Mouse (Mus musculus) kidney, embryonic 16.5 days (tissue): ENCODE data around the gene Rhob. TPM values are rescaled to one million over a fixed set of nuclear protein-coding genes. Genes with fewer than 3 reads are reported as not detected.

Experiments
- ATAC-seq: fragments of 200-750 bp; cut with Nextera tagmentation; 2 replicates; pipeline ENCODE4 v1.8.0; 2017; ENCODE audit warnings: moderate TSS enrichment; ENCODE audit not compliant: low FRiP score, low TSS enrichment
- H3K27ac ChIP-seq: fragments of 300-500 bp; sonication (generic); 2 replicates; pipeline ENCODE4 v1.5.1; 2014; ENCODE audit warnings: low read length
- H3K27me3 ChIP-seq: fragments of 300-500 bp; sonication (generic); 2 replicates; pipeline ENCODE4 v1.6.1; 2014; ENCODE audit warnings: low read length, control low read depth, mixed read lengths; ENCODE audit not compliant: insufficient read depth
- H3K36me3 ChIP-seq: fragments of 300-500 bp; sonication (generic); 2 replicates; pipeline ENCODE4 v1.6.1; 2014; ENCODE audit warnings: low read length, control low read depth, mixed read lengths; ENCODE audit not compliant: insufficient read depth
- H3K4me1 ChIP-seq: fragments of 300-500 bp; sonication (generic); 2 replicates; pipeline ENCODE4 v1.6.1; 2014; ENCODE audit warnings: low read length, control low read depth, mixed read lengths; ENCODE audit not compliant: insufficient read depth
- H3K4me2 ChIP-seq: fragments of 300-500 bp; sonication (generic); replicated peaks from 2 replicates; pipeline ENCODE4 v1.6.1; 2014; ENCODE audit warnings: low read depth, low read length
- H3K4me3 ChIP-seq: fragments of 300-500 bp; sonication (generic); 2 replicates; pipeline ENCODE4 v1.5.1; 2014; ENCODE audit warnings: mild to moderate bottlenecking, low read length
- H3K9ac ChIP-seq: fragments of 300-500 bp; sonication (generic); replicated peaks from 2 replicates; pipeline ENCODE4 v1.6.1; 2014; ENCODE audit warnings: low read length
- H3K9me3 ChIP-seq: fragments of 300-500 bp; sonication (generic); 2 replicates; pipeline ENCODE4 v1.6.1; 2016; ENCODE audit warnings: low read length, control low read depth
- WGBS: fragments of 180-500 bp; shearing (Covaris S2); extraction: QIAGEN DNeasy Blood & Tissue Kit; methylation state at CpG from one replicate; pipeline ENCODE4 v1.1.7; 2014; 5-methylcytosine and 5-hydroxymethylcytosine counted together
- polyA plus RNA-seq: library from polyadenylated mRNA; unstranded; fragments of >200 nt; fragmentation: Nextera tagmentation; extraction: Ambion mirVana; gene quantifications from 2 replicates; pipeline ENCODE4 v1.2.1, GENCODE M21; 2015

Rhob gene
- polyA plus RNA-seq, 1 experiment from 2014 or later, result 39.8 TPM

DNA sequence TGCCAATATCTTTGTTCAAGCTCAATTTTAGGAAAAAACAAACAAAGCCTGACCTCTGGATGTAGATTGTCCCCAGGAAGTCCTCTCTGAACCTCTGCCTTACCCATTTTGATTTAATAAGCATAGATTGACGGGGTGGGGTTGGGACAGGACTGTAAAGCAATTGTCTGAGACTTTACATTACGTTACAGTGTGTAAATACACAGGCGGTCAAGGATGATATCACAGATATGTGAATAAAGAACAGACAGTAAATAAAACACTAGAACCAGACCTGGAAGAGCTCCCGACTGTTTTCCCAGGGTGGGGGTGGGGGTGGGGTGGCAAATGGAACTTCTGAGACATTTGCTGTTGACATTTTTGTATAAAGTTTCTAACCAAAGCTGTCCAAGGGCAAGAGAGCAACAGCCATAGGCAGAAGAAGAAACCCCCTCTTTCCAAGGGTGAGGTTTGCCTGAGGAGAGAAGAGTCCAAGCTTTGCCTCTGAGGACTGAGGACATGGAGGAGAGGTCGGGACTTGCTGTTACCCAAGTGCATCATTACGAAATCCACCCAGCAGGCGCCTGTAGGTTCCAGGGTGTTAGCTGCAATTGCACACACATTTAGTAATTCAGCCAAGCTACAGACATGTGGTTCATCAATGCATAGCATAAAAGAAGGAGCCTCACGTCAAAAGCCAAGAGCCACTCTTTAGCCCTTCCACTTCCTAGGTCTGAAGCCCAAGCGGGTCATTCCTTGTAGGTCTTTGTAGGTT is 7.3 kb upstream of the Rhob start:
- no peak overlapping the region for H3K4me2 ChIP-seq
- H3K4me1 ChIP-seq, result peaks cover 14% of the 10 kb centered on the region
- no peak for ATAC-seq
- no peak overlapping the region for H3K9ac ChIP-seq
- no peak overlapping the region for H3K27ac ChIP-seq
- no peaks in the 10 kb centered on the region for H3K9me3 ChIP-seq
- H3K27me3 ChIP-seq, result no peaks in the 10 kb centered on the region
- H3K4me3 ChIP-seq, result no peak overlapping the region
- 63% methylated on average over 9 of the region's 9 CpGs for WGBS
- no peaks in the 10 kb centered on the region for H3K36me3 ChIP-seq

DNA sequence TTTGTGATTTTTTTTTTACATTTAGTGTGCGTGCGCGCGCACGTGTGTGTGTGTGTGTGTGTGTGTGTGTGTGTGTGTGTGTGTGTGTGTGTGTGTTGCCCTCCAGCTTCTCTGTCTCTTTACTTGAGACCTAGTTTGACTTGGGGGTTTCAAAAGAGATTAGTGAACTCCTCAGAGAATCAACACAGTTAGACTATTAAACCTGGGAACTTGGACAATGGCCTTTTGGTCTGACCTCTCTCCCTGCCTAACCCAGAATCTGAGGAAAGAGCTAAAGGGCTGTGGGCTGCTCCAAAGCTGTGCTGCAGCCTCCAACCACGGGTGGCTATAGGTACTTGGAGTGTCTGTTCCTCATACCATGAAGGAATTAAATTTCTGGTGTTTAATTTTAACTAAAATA is 4.3 kb upstream of the Rhob start:
- peaks cover 15% of the 10 kb centered on the region for H3K4me1 ChIP-seq
- whole genome bisulfite sequencing, result 86% methylated on average over 6 of the region's 6 CpGs
- H3K9ac ChIP-seq, result no peak overlapping the region
- H3K9me3 ChIP-seq, result no peaks in the 10 kb centered on the region
- ATAC-seq, result no peak
- H3K4me3 ChIP-seq, result no peak overlapping the region
- H3K27ac ChIP-seq, result no peak overlapping the region
- no peak overlapping the region for H3K4me2 ChIP-seq
- H3K36me3 ChIP-seq, result no peaks in the 10 kb centered on the region
- no peaks in the 10 kb centered on the region for H3K27me3 ChIP-seq

GRCm38 (mm10) chr12:8502546-8502945 is 2.7 kb upstream of the Rhob start:
- H3K4me3 ChIP-seq, result no peak overlapping the region
- H3K4me2 ChIP-seq, result no peak overlapping the region
- H3K9ac ChIP-seq, result no peak overlapping the region
- H3K4me1 ChIP-seq, result peaks cover 23% of the 10 kb centered on the region
- no peak for ATAC-seq
- no peaks in the 10 kb centered on the region for H3K36me3 ChIP-seq
- H3K27ac ChIP-seq, result no peak overlapping the region
- H3K27me3 ChIP-seq, result no peaks in the 10 kb centered on the region
- 11% methylated on average over 6 of the region's 6 CpGs for WGBS
- H3K9me3 ChIP-seq, result no peaks in the 10 kb centered on the region

DNA sequence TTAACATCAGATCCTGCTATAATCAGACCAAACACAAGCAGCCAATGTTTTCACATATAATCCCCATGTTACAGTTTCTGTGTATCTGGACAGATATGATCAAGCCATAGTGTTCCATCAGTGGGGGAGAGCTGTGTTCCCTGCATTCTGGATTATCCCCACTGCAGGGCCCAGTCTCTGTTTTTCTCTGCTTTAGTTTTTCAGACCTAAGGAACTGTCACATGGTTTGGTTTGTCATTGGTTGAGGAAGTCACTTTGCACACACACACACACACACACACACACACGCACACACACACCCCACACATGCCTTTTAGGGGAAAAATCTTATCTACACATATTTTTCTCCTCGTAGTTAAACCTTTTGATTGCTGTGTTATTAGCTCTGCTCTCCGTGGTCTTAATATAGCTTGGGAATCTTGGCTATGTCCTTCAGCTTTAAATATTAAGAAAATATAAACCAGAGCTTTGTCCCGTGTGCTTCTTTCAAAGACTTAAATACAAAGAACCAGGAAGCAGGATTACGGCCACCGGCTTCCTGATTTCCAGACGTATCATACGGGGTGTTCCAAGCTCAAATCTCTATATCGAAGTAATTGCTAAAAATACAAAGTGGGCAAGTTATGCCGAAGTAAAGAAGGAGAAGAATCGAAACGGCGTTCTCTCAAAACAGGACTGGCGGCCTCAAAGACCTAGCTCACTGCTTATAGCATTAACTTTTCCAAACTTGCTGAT is 1.9 kb upstream of the Rhob start:
- H3K4me1 ChIP-seq, result peaks cover 30% of the 10 kb centered on the region
- no peak overlapping the region for H3K4me2 ChIP-seq
- H3K4me3 ChIP-seq, result no peak overlapping the region
- no peak for ATAC-seq
- H3K27ac ChIP-seq, result peak overlapping the region; percentile 29; the same call in 1 of the 2 replicates
- WGBS, result 75% methylated on average over 14 of the region's 14 CpGs
- H3K9ac ChIP-seq, result no peak overlapping the region; the same call in 1 of the 2 replicates
- no peaks in the 10 kb centered on the region for H3K36me3 ChIP-seq
- no peaks in the 10 kb centered on the region for H3K27me3 ChIP-seq
- H3K9me3 ChIP-seq, result no peaks in the 10 kb centered on the region

- no peak for ATAC-seq
- Histone ChIP-seq H3K4me2 (peak overlapping the region; percentile 83), H3K27me3 (no peaks in the 10 kb centered on the region)
Observed at GRCm38 (mm10) chr12:8500597-8501570, 1.1 kb upstream of the Rhob start.

GRCm38 (mm10) chr12:8499001-8499870 is 573 bp downstream of the Rhob start:
- Histone ChIP-seq H3K9ac (peak overlapping the region; percentile 99), H3K27me3 (no peaks in the 10 kb centered on the region), H3K4me3 (peak overlapping the region; percentile 89), H3K36me3 (no peaks in the 10 kb centered on the region), H3K27ac (peak overlapping the region; percentile 99), H3K4me1 (peaks cover 41% of the 10 kb centered on the region), H3K4me2 (peak overlapping the region; percentile 83), H3K9me3 (no peaks in the 10 kb centered on the region)
- peak; percentile 9 for ATAC-seq
- 0% methylated on average over 98 of the region's 99 CpGs for WGBS

More at GRCm38 (mm10) chr12:8500597-8501570, 1.1 kb upstream of the Rhob start:
- Histone ChIP-seq H3K36me3 (no peaks in the 10 kb centered on the region), H3K9ac (peak overlapping the region; percentile 79), H3K9me3 (no peaks in the 10 kb centered on the region), H3K27ac (peak overlapping the region; percentile 69), H3K4me1 (peaks cover 39% of the 10 kb centered on the region), H3K4me3 (peak overlapping the region; percentile 89)
- 48% methylated on average over 17 of the region's 17 CpGs for WGBS

DNA sequence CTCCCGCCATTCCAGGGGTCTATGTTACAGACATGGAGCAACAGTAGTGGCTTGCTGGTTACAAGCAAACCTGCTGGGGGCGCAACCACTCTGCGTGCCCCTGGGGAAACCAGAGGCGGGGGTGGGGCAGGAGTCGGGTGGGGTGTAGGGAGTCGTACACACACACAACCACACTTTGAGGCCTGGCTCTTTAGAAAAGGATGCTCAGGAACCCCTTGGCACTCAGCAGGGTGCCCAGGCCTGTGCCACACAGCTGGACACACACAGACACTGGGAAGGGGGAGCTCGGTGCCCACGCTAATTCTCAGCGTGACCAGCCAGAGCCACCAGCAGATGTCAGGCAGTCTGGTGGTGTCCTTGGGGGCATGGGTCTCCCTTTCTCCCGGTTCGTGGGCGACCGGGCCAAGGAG is 1.2 kb downstream of the Rhob start:
- H3K27ac ChIP-seq, result peak overlapping the region; percentile 99
- WGBS, result 2% methylated on average over 10 of the region's 13 CpGs
- ATAC-seq, result 0 out of 2 replicates have a peak, but pooled peaks have one; percentile 3

GRCm38 (mm10) chr12:8498148-8498571 is 1.6 kb downstream of the Rhob start:
- Histone ChIP-seq H3K4me2 (peak overlapping the region; percentile 83), H3K27me3 (no peaks in the 10 kb centered on the region), H3K9me3 (no peaks in the 10 kb centered on the region), H3K27ac (peak overlapping the region; percentile 99), H3K4me1 (peaks cover 41% of the 10 kb centered on the region), H3K36me3 (no peaks in the 10 kb centered on the region), H3K9ac (peak overlapping the region; percentile 99), H3K4me3 (peak overlapping the region; percentile 89)
- ATAC-seq, result no peak
- WGBS, result 16% methylated on average over 8 of the region's 8 CpGs

More for the DNA sequence above, 1.2 kb downstream of the Rhob start:
- H3K4me3 ChIP-seq, result peak overlapping the region; percentile 89
- H3K36me3 ChIP-seq, result no peaks in the 10 kb centered on the region
- H3K4me1 ChIP-seq, result peaks cover 41% of the 10 kb centered on the region
- no peaks in the 10 kb centered on the region for H3K27me3 ChIP-seq
- peak overlapping the region; percentile 99 for H3K9ac ChIP-seq
- no peaks in the 10 kb centered on the region for H3K9me3 ChIP-seq
- H3K4me2 ChIP-seq, result peak overlapping the region; percentile 83
